Mouse (Mus musculus): ENCODE measurements at regions not wholly inside any gene's neighbourhood (a gene's known extent, or its start where the extent isn't known, plus 50 kb on each side); places are given as distances from the start of the nearest gene placed in this dataset.

DNA sequence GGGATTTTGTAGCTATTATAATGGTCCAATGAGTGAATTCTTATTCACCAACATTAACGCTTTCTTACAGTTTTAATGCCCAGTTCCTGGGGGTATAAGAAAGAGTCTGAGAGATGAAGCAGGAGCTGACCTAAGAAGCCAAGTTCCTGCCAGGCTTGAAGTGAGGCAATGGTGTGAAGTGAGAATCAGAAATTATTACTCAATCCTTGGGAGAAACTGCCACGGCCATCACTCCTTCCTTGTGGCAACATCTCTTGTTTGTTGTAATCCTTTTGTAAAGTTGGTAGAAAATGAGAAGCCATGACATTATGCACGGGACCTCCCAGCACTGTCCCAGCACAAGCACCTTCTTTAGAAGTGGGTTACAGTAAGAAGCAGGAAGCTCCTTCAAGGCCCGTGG, 2192.0 kb upstream of the Gm7489 start:
- H3K9me3 ChIP-seq (replicated peaks; ENCODE audit: insufficient read depth, low read length), result no peaks in the 10 kb centered on the region
- H3K4me3 ChIP-seq (ENCODE audit: control insufficient read depth in 1 of 2, insufficient read depth in 1 of 2, low read depth in 2 of 2, low read length in 2 of 2), result no peak overlapping the region
- H3K36me3 ChIP-seq (ENCODE audit: control insufficient read depth in 1 of 2, insufficient read depth in 2 of 2, low read length in 2 of 2), result peaks cover 0 to 3% of the 10 kb centered on the region in 2 experiments; a peak in 2 of 4 replicates
- H3K27me3 ChIP-seq (ENCODE audit: control insufficient read depth in 1 of 2, insufficient read depth in 2 of 2, low read length in 2 of 2), result no peaks in the 10 kb centered on the region; a peak in 1 of 4 replicates
- peaks cover 0 to 3% of the 10 kb centered on the region in 2 experiments; a peak in 1 of 4 replicates for H3K4me1 ChIP-seq (ENCODE audit: control insufficient read depth in 1 of 2, insufficient read depth in 2 of 2, low read length in 2 of 2)
- no peak overlapping the region for H3K27ac ChIP-seq (ENCODE audit: control insufficient read depth, low read depth, low read length)
- no peak overlapping the region for H3K9ac ChIP-seq (ENCODE audit: control insufficient read depth, low read depth, low read length, poor library complexity, severe bottlenecking)
- H3K79me2 ChIP-seq (ENCODE audit: control insufficient read depth, insufficient read depth, low read length, poor library complexity), result no peaks in the 10 kb centered on the region
- no peak for DNase-seq (ENCODE audit: low read depth, low spot score)
- no peak for TF ChIP-seq ZNF384 (IDR thresholded peaks at IDR 0.05; ENCODE audit: low read depth, low read length)
- TF ChIP-seq MYC (IDR thresholded peaks at IDR 0.05; ENCODE audit: low read depth, low read length), result no peak
- TF ChIP-seq GABPA (IDR thresholded peaks at IDR 0.05; ENCODE audit: low read depth, low read length), result no peak
- no peak for TF ChIP-seq ZC3H11A (IDR thresholded peaks at IDR 0.05; ENCODE audit: low read depth, low read length)
- TF ChIP-seq SMC3 (IDR thresholded peaks at IDR 0.05; ENCODE audit: low read depth, low read length), result no peak
- no peak for TF ChIP-seq JUND (IDR thresholded peaks at IDR 0.05; ENCODE audit: low read depth, low read length)
- TF ChIP-seq POLR2AphosphoS2 (IDR thresholded peaks at IDR 0.05; ENCODE audit: low read length), result no peak
- TF ChIP-seq CTCF (IDR thresholded peaks at IDR 0.05 in 2 of 3, conservative IDR thresholded peaks at IDR 0.05 in 1 of 3; ENCODE audit: control insufficient read depth in 1 of 3, insufficient read depth in 1 of 3, low read depth in 2 of 3, low read length in 3 of 3, poor library complexity in 1 of 3, severe bottlenecking in 1 of 3), result no peak
- TF ChIP-seq RCOR1 (IDR thresholded peaks at IDR 0.05; ENCODE audit: low read depth, low read length), result no peak

DNA sequence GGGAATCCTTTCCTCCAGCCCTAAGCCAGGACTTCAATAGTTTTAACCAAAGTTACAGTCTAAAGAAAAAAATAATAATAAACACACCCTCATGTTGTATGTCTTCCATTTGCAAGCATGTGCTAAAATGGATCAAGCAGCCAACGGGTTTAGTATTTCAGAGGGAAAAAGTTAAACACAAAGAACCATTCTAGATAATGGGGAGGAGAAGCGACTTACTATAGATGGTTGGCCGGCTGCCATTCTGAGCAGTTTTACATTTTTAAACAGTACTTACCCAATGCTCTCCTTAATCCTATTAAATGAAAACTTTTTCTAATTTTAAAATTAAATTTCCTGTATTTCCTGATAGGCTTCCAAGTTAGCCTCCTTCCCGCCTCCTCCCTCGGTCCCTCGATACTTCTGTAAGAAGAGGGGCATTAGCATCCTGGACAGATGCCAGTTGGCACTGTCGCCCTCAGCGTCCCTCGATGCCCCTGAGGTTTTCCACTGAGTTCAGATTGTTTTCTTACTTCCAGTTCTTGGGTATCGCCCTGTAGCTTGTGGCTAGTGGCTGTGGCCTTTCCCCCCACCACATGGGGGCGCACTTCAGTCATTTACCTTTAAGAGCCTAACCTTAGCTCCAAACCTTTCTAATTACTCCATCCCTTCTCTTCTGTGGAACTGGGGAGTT, 2188.2 kb upstream of the Gm7489 start:
- Histone ChIP-seq H3K9me3 (replicated peaks; ENCODE audit: insufficient read depth, low read length) (no peaks in the 10 kb centered on the region), H3K27ac (ENCODE audit: control insufficient read depth, low read depth, low read length) (no peak overlapping the region), H3K4me3 (ENCODE audit: control insufficient read depth in 1 of 2, insufficient read depth in 1 of 2, low read depth in 2 of 2, low read length in 2 of 2) (no peak overlapping the region), H3K36me3 (ENCODE audit: control insufficient read depth in 1 of 2, insufficient read depth in 2 of 2, low read length in 2 of 2) (no peaks in the 10 kb centered on the region), H3K4me1 (ENCODE audit: control insufficient read depth in 1 of 2, insufficient read depth in 2 of 2, low read length in 2 of 2) (no peaks in the 10 kb centered on the region), H3K27me3 (ENCODE audit: control insufficient read depth in 1 of 2, insufficient read depth in 2 of 2, low read length in 2 of 2) (no peaks in the 10 kb centered on the region; a peak in 1 of 4 replicates), H3K9ac (ENCODE audit: control insufficient read depth, low read depth, low read length, poor library complexity, severe bottlenecking) (no peak overlapping the region), H3K79me2 (ENCODE audit: control insufficient read depth, insufficient read depth, low read length, poor library complexity) (no peaks in the 10 kb centered on the region)
- peak; percentile 64 for DNase-seq (ENCODE audit: low read depth, low spot score)
- TF ChIP-seq MEF2A (IDR thresholded peaks at IDR 0.05; ENCODE audit: extremely low read depth, insufficient replicate concordance, low read depth, low read length, poor library complexity, severe bottlenecking) (no peak), CTCF (IDR thresholded peaks at IDR 0.05 in 2 of 3, conservative IDR thresholded peaks at IDR 0.05 in 1 of 3; ENCODE audit: control insufficient read depth in 1 of 3, insufficient read depth in 1 of 3, low read depth in 2 of 3, low read length in 3 of 3, poor library complexity in 1 of 3, severe bottlenecking in 1 of 3) (peak; percentile 75 to 79 (median 76)), RCOR1 (IDR thresholded peaks at IDR 0.05; ENCODE audit: low read depth, low read length) (no peak), UBTF (IDR thresholded peaks at IDR 0.05; ENCODE audit: borderline replicate concordance, insufficient read depth, low read depth, low read length) (no peak), USF2 (IDR thresholded peaks at IDR 0.05; ENCODE audit: borderline replicate concordance in 1 of 2, insufficient read depth in 1 of 2, low read depth in 1 of 2, low read length in 2 of 2) (no peak), SIN3A (IDR thresholded peaks at IDR 0.05; ENCODE audit: low read length) (no peak), ZC3H11A (IDR thresholded peaks at IDR 0.05; ENCODE audit: low read depth, low read length) (peak; percentile 52), SMC3 (IDR thresholded peaks at IDR 0.05; ENCODE audit: low read depth, low read length) (peak; percentile 84), ETS1 (IDR thresholded peaks at IDR 0.05; ENCODE audit: low read depth, low read length) (no peak), MXI1 (IDR thresholded peaks at IDR 0.05; ENCODE audit: low read depth, low read length) (no peak), RAD21 (IDR thresholded peaks at IDR 0.05; ENCODE audit: low read depth, low read length) (peak; percentile 63), POLR2AphosphoS2 (IDR thresholded peaks at IDR 0.05; ENCODE audit: low read length) (no peak), TCF12 (IDR thresholded peaks at IDR 0.05; ENCODE audit: low read depth, low read length) (no peak), BHLHE40 (IDR thresholded peaks at IDR 0.05; ENCODE audit: borderline replicate concordance, low read depth, low read length) (no peak), NELFE (IDR thresholded peaks at IDR 0.05; ENCODE audit: low read depth, low read length) (no peak), ZKSCAN1 (IDR thresholded peaks at IDR 0.05; ENCODE audit: low read depth, low read length) (no peak)
